Mouse (Mus musculus): Measurements from ENCODE around the gene Pfkfb2.

DNA sequence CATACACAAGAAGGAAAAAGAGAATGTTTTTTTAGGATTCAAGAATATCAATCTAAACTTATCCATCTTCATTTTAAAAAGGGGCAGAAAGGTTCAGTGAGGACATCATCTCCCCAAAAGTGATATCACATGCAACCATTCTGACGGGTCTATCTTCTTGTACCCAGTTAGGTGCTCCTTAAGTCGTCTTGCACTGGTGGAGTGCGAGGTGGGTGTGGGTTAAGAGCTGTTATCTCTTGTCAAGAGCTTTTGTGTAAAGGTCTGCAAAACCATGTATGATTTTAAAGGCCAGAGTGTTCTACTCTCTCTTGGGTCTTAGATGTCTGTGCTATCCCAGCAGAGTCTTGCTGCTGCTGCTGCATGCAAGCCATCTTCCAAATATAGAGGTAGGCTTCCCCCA is 17.8 kb upstream of the Pfkfb2 start:
- TF ChIP-seq ZC3H11A (IDR thresholded peaks at IDR 0.05; ENCODE audit: borderline replicate concordance, low read depth, low read length) = no peak
- TF ChIP-seq HCFC1 (IDR thresholded peaks at IDR 0.05; ENCODE audit: borderline replicate concordance, insufficient read depth, low read length) = no peak
- no peak for TF ChIP-seq MAFK (IDR thresholded peaks at IDR 0.05; ENCODE audit: insufficient read depth, low read depth, low read length)
- TF ChIP-seq ZNF384 (IDR thresholded peaks at IDR 0.05; ENCODE audit: low read depth, low read length) = no peak

Measured in ES-E14 (cell line).